Mouse (Mus musculus) kidney, adult 11 months (tissue): Measurements from ENCODE around the gene Eif4ebp2.

Experiments used
- DNase-seq: peaks from one replicate; pipeline ENCODE4 v3.0.0; 2022

Gene Eif4ebp2

DNA sequence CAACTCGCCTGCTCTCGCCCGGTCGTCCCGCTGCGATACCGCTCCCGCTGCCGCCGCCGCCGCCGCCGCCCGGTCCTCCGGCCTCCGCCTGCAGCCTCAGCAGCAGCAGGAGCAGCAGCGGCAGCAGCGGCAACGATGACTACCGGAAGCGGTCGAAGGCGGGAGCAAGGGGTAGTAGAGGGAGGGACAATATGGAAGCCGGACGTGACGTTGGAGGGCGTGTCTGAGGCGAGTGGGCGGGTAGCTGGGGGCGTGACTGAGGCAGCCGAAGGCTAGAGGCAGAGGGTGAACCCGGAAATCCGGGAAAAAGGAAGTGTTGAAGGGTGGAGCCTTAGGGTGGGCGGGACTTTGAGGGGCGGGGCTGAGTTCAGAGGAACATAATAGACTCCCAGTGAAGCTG, at the start of gene Eif4ebp2:
TSS of gene Eif4ebp2 (minus strand) at position 17 of the 400 bp plus-strand sequence.
- DNase-seq = peak; percentile 98

DNA sequence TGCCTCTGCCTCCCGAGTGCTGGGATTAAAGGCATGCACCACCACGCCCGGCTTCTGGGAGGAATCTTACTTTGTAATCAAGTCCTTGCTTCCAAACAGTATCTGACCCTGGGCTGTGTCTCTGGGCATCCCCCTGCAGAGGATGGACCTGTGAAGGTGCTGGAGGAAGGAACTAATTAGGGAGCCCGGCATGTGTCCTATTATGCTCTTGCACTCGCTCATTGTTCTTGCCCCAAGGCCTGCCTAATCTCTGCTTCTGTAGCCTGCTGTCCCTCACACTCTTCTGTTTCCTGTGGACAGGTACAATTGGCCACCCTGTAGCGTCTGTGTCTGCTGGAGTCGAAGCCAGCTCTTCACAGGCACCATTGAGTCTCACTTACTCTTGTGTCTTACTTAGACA, 48.3 kb upstream of the Eif4ebp2 start:
- DNase-seq = no peak

DNA sequence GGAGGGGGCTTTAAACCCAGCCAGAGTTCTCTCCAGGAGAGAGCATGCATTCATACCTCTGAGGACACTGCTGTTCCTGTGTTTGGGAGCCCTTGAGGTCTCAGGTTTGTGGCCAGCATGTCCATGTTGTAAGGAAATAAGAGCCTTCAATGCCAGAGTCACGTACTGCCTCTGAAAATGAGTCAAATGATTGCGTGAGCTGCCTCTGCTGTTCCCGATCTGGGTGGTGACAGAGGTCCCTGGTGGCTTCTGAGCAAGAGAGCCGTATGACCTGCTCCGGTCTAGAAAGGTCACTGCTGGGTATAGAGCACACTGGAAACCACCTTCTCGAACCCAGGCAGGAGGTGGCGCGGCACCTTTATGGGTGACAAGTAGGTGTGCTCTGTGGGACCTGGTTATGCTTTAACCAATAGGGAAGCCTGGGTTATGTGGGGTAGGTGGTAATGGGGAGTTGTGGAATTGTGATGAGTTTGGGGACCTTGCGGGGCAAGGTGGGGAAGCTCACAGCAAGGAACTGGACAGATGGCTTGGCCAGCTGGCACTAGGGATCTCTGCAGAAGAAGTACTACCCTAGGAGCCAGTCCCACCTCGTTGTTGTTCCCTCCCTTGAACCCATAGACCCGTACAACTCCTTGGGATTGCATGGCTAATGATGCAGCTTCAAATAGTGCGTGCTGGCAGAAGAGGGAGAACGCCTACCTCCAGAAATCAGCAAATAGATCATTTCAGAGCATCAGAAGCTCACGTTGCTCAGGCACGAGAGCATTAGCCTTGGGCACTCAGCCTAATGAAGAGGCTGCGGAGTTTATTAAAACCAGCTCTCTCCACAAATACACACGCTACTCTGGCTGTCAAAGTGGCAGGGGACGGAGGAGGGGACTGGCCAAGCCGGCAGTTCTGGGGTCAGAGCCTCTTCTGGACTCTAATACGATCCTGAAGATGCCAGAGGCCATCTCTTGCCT, 47.3 kb upstream of the Eif4ebp2 start:
- DNase-seq = no peak

- no peak for DNase-seq
Measured at GRCm38 (mm10) chr10:61496231-61496630, 43.8 kb upstream of the Eif4ebp2 start.

DNA sequence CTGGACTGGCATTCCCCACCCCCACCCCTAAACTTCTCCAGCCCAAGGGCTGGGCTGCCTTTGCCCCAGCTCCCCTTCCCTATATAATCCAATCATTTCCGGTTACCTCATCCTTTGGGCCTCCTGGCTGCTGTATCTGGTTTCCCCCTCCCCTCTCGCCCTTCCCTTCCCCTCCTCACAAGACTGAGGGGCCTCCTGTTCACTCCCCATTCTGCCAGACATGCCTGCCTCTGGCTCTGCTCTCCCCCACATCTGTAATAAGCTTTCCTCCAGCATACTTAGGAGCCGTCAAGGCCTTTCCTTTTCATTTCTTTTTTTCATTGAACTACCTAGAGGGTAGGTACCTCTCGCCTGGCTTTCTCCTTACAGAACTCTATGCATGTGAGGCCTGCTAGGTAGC, 43.0 kb upstream of the Eif4ebp2 start:
- no peak for DNase-seq

DNA sequence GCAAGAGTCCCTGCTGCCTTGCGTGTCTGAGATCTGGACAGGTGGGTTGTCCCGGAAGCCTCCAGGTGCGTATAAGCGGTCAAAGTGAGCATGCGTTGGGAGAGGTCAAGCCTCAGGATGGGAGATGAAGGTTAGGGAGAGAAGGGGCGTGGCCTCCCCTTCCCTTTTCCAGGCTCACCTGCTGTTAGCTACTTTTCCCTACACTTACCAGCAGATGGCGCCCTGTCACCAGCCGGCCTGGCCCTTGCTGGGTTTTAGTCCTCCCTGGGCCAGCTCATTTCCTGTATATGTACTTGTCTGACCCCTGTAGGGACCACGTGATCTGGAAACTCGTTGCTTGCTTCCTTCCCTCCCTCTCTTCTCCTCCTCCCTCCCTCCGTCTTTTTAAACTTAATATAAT, 39.6 kb upstream of the Eif4ebp2 start:
- DNase-seq = peak; percentile 72

DNA sequence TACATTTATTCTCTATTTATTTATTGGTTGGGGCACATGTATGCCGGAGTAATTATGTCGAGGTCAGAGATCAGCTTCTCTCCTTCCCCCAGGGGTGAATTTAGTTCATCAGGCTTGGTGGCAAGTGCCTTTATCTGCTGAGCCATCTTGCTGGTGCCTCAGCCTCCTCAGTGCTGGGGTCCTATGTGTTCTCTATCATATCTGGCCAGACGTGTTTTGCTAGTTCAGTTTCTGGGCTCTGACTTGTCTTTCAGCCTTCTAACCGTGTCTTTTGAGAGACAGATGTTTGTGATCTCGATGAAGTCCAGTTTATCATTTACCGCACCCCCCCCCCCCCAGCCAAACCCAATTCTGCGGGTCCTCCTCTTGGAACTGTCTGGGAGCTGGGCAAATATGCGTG, 39.1 kb upstream of the Eif4ebp2 start:
- DNase-seq = no peak

DNA sequence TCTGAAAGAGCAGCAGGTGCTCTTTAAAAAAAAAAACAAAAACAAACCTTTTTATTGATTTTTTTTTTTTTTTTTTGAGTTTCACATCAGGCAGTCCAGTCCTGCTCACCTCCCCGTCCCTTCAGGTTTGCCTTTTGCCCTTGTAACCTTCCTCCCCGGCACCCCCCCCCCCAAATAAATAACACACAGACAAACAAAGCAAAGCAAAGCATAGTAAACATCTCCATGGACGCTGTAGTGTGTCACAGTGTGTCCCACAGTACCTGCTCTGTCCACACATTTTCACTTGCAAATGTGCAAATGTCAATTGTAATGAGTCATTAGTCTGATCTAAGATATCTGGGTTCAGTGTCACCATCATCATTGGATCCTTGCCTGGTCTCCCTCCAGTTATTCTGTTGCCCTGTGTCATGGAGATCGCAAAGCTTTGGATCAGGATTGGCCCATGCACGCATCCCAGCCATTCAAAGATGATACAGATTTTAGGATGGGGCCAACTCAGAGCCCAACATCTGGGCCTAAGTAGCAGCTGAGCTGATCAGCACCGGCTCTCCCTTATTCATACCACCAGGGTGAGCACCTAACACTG, 36.2 kb upstream of the Eif4ebp2 start:
- no peak for DNase-seq

DNA sequence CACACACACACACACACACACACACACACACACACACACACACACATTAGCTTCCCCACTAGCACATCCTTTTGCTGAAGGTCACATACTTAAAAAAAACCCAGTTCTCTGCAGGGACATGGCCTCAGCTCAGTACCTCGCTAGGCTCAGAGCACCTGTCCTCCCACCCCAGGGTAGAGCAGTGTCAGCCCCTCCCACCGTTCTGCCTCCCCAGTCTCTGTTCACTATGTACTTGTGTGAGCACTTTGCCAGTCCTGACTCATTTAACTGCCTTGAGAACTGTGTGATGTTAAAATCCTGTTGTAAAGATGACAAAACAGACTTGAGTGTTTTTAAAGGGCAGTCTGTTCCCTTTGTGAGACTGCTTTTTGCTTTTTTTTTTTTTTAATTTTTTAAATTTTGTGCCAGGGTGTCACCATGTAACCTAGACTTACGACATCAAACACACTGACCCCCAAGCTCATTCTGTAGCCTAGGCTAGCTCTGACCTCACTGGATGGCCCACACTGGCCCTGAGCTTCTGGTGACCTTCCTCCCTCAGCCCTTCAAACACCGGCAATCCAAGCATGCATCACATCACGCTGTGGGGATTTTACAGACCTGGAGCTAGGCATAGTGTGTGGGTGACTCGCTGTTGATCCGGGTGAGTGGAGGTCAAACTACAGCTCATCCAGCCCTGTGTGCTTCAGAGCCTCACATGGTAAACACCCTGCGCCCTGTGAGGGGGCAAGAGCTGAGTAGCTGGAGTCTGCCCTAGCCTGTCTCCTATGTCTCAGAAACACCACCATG, 34.3 kb upstream of the Eif4ebp2 start:
- DNase-seq = no peak

DNA sequence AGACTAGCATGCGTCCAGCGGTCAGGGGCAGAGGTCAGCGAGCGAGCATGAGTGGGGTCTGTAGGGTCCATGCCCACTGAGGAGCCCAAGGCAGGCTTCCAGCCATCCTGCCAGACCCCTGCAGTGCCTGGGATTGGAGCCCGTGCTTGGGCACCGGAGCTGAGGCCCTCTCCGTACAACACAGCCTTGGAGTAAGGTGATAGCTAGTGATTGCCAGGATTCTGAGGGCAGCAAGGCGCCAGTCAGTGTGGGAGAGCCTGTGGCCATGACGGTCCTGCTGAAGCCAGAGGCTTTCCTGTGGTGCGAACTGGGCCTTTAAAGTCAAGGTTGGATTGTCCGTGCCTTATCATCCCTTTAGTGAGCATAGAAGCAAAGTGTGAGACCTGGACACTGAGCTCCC, 32.3 kb upstream of the Eif4ebp2 start:
- no peak for DNase-seq

GRCm38 (mm10) chr10:61482771-61483170, 30.3 kb upstream of the Eif4ebp2 start:
- DNase-seq = no peak

DNA sequence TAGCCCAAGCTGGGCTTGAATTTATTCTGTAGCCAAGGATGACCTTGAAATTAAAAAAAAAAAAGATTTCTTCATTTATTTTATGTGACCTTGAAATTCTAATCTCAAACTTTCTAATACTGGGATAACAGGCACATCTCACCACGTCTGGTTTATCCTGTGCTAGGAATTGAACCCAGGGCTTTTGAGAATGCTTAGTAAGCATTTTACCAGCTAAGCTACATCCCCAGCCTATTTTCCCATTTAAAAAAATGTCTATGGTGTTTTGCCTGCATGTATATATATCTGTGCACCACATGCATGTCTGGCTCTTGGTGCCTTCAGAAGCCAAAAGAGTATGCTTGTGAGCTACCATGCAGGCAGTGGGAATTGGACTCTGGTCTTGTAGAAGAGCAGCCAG, 28.0 kb upstream of the Eif4ebp2 start:
- DNase-seq = no peak

- DNase-seq = no peak
Measured at GRCm38 (mm10) chr10:61479927-61480326, 27.5 kb upstream of the Eif4ebp2 start.

GRCm38 (mm10) chr10:61479461-61479860, 27.0 kb upstream of the Eif4ebp2 start:
- no peak for DNase-seq

DNA sequence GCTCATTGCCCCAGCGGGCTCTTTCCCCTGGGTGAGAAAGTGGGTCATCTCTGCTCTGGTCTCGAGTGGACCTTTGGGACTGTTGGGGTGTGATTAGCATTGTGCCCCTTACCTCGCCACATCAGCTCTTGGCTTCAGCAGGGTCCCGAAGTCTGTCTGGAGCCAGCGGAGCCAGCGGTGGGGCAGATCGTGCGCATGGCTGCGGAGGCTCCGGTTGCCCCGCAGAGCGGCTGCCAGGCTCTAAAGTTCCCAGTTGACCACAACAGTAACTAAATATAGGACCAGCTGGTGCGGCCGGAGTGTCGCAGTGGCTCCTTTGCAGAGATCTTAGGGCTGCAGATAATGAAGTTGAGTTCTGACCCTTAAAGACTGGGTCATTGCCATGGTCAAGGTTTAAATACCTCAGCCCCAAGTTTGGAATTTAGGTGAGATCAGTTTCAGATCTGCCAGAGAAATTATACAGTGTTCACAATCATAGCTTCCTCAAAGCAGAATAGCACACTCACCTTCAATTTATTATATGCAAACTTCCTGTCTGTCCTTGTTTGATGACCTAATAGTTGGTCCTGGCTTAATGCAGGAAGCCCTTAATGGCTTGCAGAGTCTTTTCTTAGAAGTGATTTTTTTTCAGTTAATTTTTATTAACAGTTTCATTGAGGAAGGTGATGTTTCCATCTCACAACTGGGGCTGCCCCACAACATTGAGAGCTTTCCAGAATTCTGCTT, 24.1 kb upstream of the Eif4ebp2 start:
- no peak for DNase-seq

GRCm38 (mm10) chr10:61475594-61476439, 23.4 kb upstream of the Eif4ebp2 start, which contains the start of gene Lrrc20:
TSS of gene Lrrc20 (plus strand) at chr10:61475801.
- DNase-seq = peak; percentile 91

GRCm38 (mm10) chr10:61474344-61474743, 21.9 kb upstream of the Eif4ebp2 start:
- no peak for DNase-seq

- DNase-seq = no peak
Measured at GRCm38 (mm10) chr10:61473640-61474039, 21.2 kb upstream of the Eif4ebp2 start.

GRCm38 (mm10) chr10:61468900-61469299, 16.4 kb upstream of the Eif4ebp2 start:
- DNase-seq = no peak

GRCm38 (mm10) chr10:61466873-61467272, 14.4 kb upstream of the Eif4ebp2 start:
- no peak for DNase-seq

DNA sequence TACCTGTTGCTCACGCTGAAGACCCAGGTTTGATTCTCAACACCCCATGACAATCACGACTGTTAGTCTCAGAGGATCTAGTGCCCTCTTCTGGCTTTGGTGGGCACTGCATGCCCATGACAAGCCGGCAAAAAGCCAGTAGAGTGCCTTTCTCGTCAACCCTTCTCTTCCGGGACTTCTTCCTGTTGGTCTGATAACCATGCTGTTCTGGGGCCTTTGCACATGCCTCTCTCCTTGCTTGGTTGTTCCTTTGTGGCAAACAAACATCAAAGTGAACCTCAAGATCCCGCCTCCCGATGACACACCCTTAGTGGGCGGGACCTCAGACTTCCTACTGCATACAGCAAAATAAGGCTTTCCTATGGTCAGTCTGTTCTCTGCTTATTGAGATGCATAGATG, 13.8 kb upstream of the Eif4ebp2 start:
- no peak for DNase-seq

GRCm38 (mm10) chr10:61465009-61465408, 12.5 kb upstream of the Eif4ebp2 start:
- DNase-seq = no peak
